ENCODE assay signal across 12 mouse cellular contexts in the genomic region with DNA sequence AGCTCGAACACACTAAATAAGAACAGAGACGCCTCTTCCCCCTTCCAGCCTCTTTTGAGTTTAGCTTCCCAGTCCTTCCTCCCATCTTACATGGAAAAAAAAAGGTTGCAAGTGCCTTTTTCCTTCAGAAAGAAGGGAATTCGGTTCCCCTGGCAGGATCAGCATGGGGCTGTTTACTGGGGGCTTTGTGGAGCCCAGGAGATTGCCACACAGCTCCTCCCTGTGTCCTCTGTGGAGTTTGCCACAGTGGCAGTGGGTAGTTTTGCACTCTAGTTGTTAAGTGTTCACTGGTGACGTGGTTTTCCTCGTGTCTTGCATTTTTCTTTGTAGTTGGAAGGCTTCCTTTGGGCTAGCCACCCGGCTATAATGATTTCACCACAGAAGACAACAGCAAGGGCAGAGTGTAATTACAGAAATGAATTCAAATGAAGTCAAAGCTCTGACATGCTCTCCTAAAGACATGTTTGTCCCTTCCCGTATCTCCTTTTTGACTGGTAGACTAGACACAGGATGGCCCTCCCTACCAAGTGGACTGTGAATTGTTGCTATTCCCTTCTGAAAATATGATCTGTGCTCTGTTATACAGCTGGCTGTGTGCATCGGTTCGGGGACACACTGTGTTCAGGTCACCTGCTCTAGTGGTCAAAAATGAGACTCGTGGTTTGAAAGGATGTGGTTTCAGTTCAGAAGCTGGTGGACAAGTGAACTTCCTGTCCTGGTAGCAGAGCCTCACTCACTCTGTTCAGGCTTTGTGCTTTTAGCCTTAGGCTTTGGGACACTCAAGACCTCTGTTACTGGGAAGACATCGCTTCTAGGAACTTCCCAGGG. TPM values are rescaled to one million over a fixed set of nuclear protein-coding genes. Genes with fewer than 3 reads are reported as not detected.
A peak's percentile ranks its signal among the peaks of the same experiment; 100 is the strongest.
DNase-seq lines count a peak whose midpoint lies in the region; ATAC-seq lines count a peak whose summit lies in the region.
"Had no signal": no experiment of that assay in that cellular context is flagged by ENCODE, and none has a peak within 500 bp of the region (broad histone marks: within the 10 kb centered on the region; RNA-seq: fewer than 3 reads in every experiment).

No protein-coding gene starts in this region.

- H3K4me1 ChIP-seq in neural tube, embryonic 11.5 days (ENCODE audit: control insufficient read depth, insufficient read depth, low read length), result 0 out of 2 replicates have a peak, but pooled peaks cover 4% of the 10 kb centered on the region
- H3K4me1 ChIP-seq in forebrain, embryonic 13.5 days, result peaks cover 41% of the 10 kb centered on the region
- H3K4me1 ChIP-seq: limb, embryonic 12.5 days had no signal

- H3K4me3 ChIP-seq in neural tube, embryonic 11.5 days (ENCODE audit: low read depth, low read length), result no peak overlapping the region
- H3K4me3 ChIP-seq in forebrain, embryonic 13.5 days, result no peak overlapping the region
- H3K4me3 ChIP-seq: heart, adult 2 months; limb, embryonic 12.5 days had no signal

- H3K9me3 ChIP-seq in neural tube, embryonic 11.5 days (ENCODE audit: control insufficient read depth, low read length), result no peaks in the 10 kb centered on the region
- no peaks in the 10 kb centered on the region for H3K9me3 ChIP-seq in forebrain, embryonic 13.5 days (replicated peaks)
- H3K9me3 ChIP-seq: limb, embryonic 12.5 days had no signal

- H3K27ac ChIP-seq in neural tube, embryonic 11.5 days (ENCODE audit: low read depth, low read length), result no peak overlapping the region
- H3K27ac ChIP-seq in forebrain, embryonic 13.5 days, result peak overlapping the region; percentile 92
- H3K27ac ChIP-seq: heart, adult 2 months; limb, embryonic 12.5 days had no signal

- no peak overlapping the region for H3K4me2 ChIP-seq in neural tube, embryonic 11.5 days (ENCODE audit: low read depth)
- H3K4me2 ChIP-seq in forebrain, embryonic 13.5 days, result peak overlapping the region; percentile 34
- H3K4me2 ChIP-seq: limb, embryonic 12.5 days had no signal

- H3K27me3 ChIP-seq in neural tube, embryonic 11.5 days (ENCODE audit: control insufficient read depth, insufficient read depth, low read length), result no peaks in the 10 kb centered on the region
- no peaks in the 10 kb centered on the region for H3K27me3 ChIP-seq in forebrain, embryonic 13.5 days
- H3K27me3 ChIP-seq: limb, embryonic 12.5 days had no signal

- 0 out of 2 replicates have a peak, but pooled peaks have one; percentile 46 for ATAC-seq in neural tube, embryonic 11.5 days (ENCODE audit: insufficient read depth, low FRiP score, low TSS enrichment)
- ATAC-seq in forebrain, embryonic 13.5 days, result peak; percentile 69
- peak; percentile 65 for ATAC-seq in megakaryocyte progenitor cell, adult 5-6 weeks (replicated peaks; ENCODE audit: poor library complexity)

- H3K36me3 ChIP-seq in neural tube, embryonic 11.5 days (ENCODE audit: control insufficient read depth, insufficient read depth, low read length), result no peaks in the 10 kb centered on the region
- H3K36me3 ChIP-seq in forebrain, embryonic 13.5 days (ENCODE audit: poor library complexity, severe bottlenecking), result peaks cover 27% of the 10 kb centered on the region

- no peak overlapping the region for H3K9ac ChIP-seq in neural tube, embryonic 11.5 days (ENCODE audit: low read length)
- peak overlapping the region; percentile 48 for H3K9ac ChIP-seq in forebrain, embryonic 13.5 days
- H3K9ac ChIP-seq: limb, embryonic 12.5 days had no signal

- DNase-seq in neural tube, embryonic 11.5 days (ENCODE audit: low spot score), result peak; percentile 27
- no peak for DNase-seq in neural tube, embryonic 10.5 days (ENCODE audit: extremely low spot score, low spot score)
- no peak for DNase-seq in thymus, postnatal 4 days
- DNase-seq in left cerebral cortex, postnatal 25 days (ENCODE audit: low spot score in 2 of 2), result no peak
- DNase-seq in layer of hippocampus, adult 8-10 months (ENCODE audit: low spot score in 2 of 2), result no peak
- DNase-seq: kidney, postnatal 10 days; lung, postnatal 14 days; thymus, postnatal 36 days had no signal

- intact Hi-C loops in left cerebral cortex, postnatal 25 days (cut with DNase I), result no loop called here

- 65% methylated on average over 11 of the region's 11 CpGs for WGBS in neural tube, embryonic 11.5 days
- WGBS in forebrain, embryonic 13.5 days, result 33% methylated on average over 11 of the region's 11 CpGs

RNA-seq across cellular contexts. Expression of a gene that starts 32.6 kb away (rescaled TPM):
- polyA plus RNA-seq in neural tube, embryonic 11.5 days (2014; fragmentation: Nextera tagmentation; extraction: Ambion mirVana), result 0.87 and 1.9 TPM in 2 replicates
- polyA plus RNA-seq in forebrain, embryonic 13.5 days (2015; fragmentation: Nextera tagmentation; extraction: Ambion mirVana), result 1.2 and 1.5 TPM in 2 replicates
- total RNA-seq in megakaryocyte progenitor cell, adult 5-6 weeks (2015), result 0.89 and 1.2 TPM in 2 replicates
- 1.1 and 2.1 TPM in 2 replicates for total RNA-seq in megakaryocyte progenitor cell, adult 5-6 weeks (2017)
- under 1 TPM in 1 of 2 experiments, not detected in 1; 0.50 TPM for total RNA-seq in left cerebral cortex, postnatal 25 days (2021)
- under 1 TPM in 1 of 4 experiments, not detected in 3; 0.25 TPM for total RNA-seq in layer of hippocampus, adult 8-10 months (2022)

RNA-seq across cellular contexts. Expression of a gene that starts 53.6 kb away (rescaled TPM):
- polyA plus RNA-seq in neural tube, embryonic 11.5 days (2014; fragmentation: Nextera tagmentation; extraction: Ambion mirVana), result 5.8 and 6.5 TPM in 2 replicates
- polyA plus RNA-seq in forebrain, embryonic 13.5 days (2015; fragmentation: Nextera tagmentation; extraction: Ambion mirVana), result 8.6 and 9.7 TPM in 2 replicates
- total RNA-seq in megakaryocyte progenitor cell, adult 5-6 weeks (2015), result 1.7 and 2.0 TPM in 2 replicates
- 0.74 and 1.9 TPM in 2 replicates for total RNA-seq in megakaryocyte progenitor cell, adult 5-6 weeks (2017)
- total RNA-seq in left cerebral cortex, postnatal 25 days (2021), result 1 to 10 TPM; 5.2 to 6.2 TPM
- 1 to 10 TPM; 3.8 to 5.8 (median 5.5) TPM for total RNA-seq in layer of hippocampus, adult 8-10 months (2022)
